Mouse (Mus musculus): ENCODE measurements around the gene Tpst1.

DNA sequence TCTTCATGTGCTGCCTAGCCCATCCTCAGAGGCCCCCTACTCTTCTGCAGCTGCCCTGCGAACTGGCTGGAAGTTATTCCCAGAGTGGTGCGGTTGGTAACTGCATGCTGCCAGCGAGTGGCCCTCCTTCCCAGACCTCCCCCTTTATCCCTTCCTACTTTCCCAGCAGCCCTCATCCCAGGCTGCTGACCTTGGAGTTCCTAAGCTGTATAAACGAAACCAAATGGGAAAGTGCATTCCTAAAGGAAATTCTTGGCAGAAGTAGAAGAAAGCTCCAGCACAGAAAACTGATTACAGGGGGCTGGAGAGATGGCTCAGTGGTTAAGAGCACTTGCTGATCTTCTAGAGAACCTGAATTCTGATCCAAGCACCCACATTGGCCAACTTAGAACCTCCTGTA is 68.9 kb downstream of the Tpst1 start:
- TF ChIP-seq USF1 (IDR thresholded peaks at IDR 0.05; ENCODE audit: low read depth) (no peak), POLR2A (IDR thresholded peaks at IDR 0.05; ENCODE audit: insufficient read length, low read depth) (no peak), CEBPB (IDR thresholded peaks at IDR 0.05; ENCODE audit: insufficient read depth, poor library complexity, severe bottlenecking) (no peak), TCF12 (IDR thresholded peaks at IDR 0.05; ENCODE audit: insufficient read depth, poor library complexity, severe bottlenecking) (no peak), E2F4 (IDR thresholded peaks at IDR 0.05; ENCODE audit: insufficient read depth) (no peak), POLR2AphosphoS2 (IDR thresholded peaks at IDR 0.05; ENCODE audit: insufficient read length, low read depth) (no peak), MAX (IDR thresholded peaks at IDR 0.05; ENCODE audit: low read depth) (no peak), REST (IDR thresholded peaks at IDR 0.05; ENCODE audit: insufficient read depth, insufficient read length) (no peak), MYOG (IDR thresholded peaks at IDR 0.05; ENCODE audit: control insufficient read depth in 1 of 3, insufficient read depth in 1 of 3, insufficient read length in 2 of 3, low read depth in 2 of 3) (no peak), TCF3 (IDR thresholded peaks at IDR 0.05; ENCODE audit: insufficient read length, low read depth) (no peak)
